Mouse (Mus musculus): ENCODE data around the gene Rbm4b. TPM values are rescaled to one million over a fixed set of nuclear protein-coding genes. Genes with fewer than 3 reads are reported as not detected.

The Rbm4b gene
- polyA plus RNA-seq, 1 experiment, result 12.8 TPM

GRCm38 (mm10) chr19:4729186-4729585 is 27.1 kb upstream of the Rbm4b start:
- H3K4me3 ChIP-seq (ENCODE audit: insufficient read depth, low read depth, low read length), result no peak overlapping the region
- H3K27ac ChIP-seq (ENCODE audit: insufficient read depth, low read depth, low read length), result no peak overlapping the region
- WGBS, result 60% methylated on average over 9 of the region's 9 CpGs
- no peaks in the 10 kb centered on the region for H3K36me3 ChIP-seq (ENCODE audit: control insufficient read depth, insufficient read depth, low read length)
- no peaks in the 10 kb centered on the region for H3K27me3 ChIP-seq (replicated peaks; ENCODE audit: control insufficient read depth, insufficient read depth, low read length)
- H3K4me1 ChIP-seq (ENCODE audit: control insufficient read depth, insufficient read depth, low read length), result no peaks in the 10 kb centered on the region
- TF ChIP-seq POLR2A (IDR thresholded peaks at IDR 0.05; ENCODE audit: low read depth, low read length), result no peak
- no peak for TF ChIP-seq CTCF (conservative IDR thresholded peaks at IDR 0.05; ENCODE audit: insufficient read depth, insufficient read length, low read depth, low read length)
- DNase-seq, result no peak

- H3K36me3 ChIP-seq (ENCODE audit: control insufficient read depth, insufficient read depth, low read length), result no peaks in the 10 kb centered on the region
- no peaks in the 10 kb centered on the region for H3K4me1 ChIP-seq (ENCODE audit: control insufficient read depth, insufficient read depth, low read length)
- DNase-seq, result no peak
- TF ChIP-seq POLR2A (IDR thresholded peaks at IDR 0.05; ENCODE audit: low read depth, low read length), result no peak
- no peak for TF ChIP-seq CTCF (conservative IDR thresholded peaks at IDR 0.05; ENCODE audit: insufficient read depth, insufficient read length, low read depth, low read length)
- H3K27me3 ChIP-seq (replicated peaks; ENCODE audit: control insufficient read depth, insufficient read depth, low read length), result no peaks in the 10 kb centered on the region
- no peak overlapping the region for H3K27ac ChIP-seq (ENCODE audit: insufficient read depth, low read depth, low read length)
- H3K4me3 ChIP-seq (ENCODE audit: insufficient read depth, low read depth, low read length), result no peak overlapping the region
- 80% methylated on average over 3 of the region's 3 CpGs for WGBS
Observed at GRCm38 (mm10) chr19:4733052-4733451, 23.2 kb upstream of the Rbm4b start.

GRCm38 (mm10) chr19:4737866-4738265 is 18.4 kb upstream of the Rbm4b start:
- no peaks in the 10 kb centered on the region for H3K36me3 ChIP-seq (ENCODE audit: control insufficient read depth, insufficient read depth, low read length)
- WGBS, result 78% methylated on average over 13 of the region's 13 CpGs
- H3K27me3 ChIP-seq (replicated peaks; ENCODE audit: control insufficient read depth, insufficient read depth, low read length), result no peaks in the 10 kb centered on the region
- H3K4me3 ChIP-seq (ENCODE audit: insufficient read depth, low read depth, low read length), result no peak overlapping the region
- no peak overlapping the region for H3K27ac ChIP-seq (ENCODE audit: insufficient read depth, low read depth, low read length)
- H3K4me1 ChIP-seq (ENCODE audit: control insufficient read depth, insufficient read depth, low read length), result no peaks in the 10 kb centered on the region
- TF ChIP-seq CTCF (conservative IDR thresholded peaks at IDR 0.05; ENCODE audit: insufficient read depth, insufficient read length, low read depth, low read length) (no peak), POLR2A (IDR thresholded peaks at IDR 0.05; ENCODE audit: low read depth, low read length) (no peak)
- DNase-seq, result no peak

GRCm38 (mm10) chr19:4739053-4739452 is 17.2 kb upstream of the Rbm4b start:
- Histone ChIP-seq H3K4me3 (ENCODE audit: insufficient read depth, low read depth, low read length) (no peak overlapping the region), H3K36me3 (ENCODE audit: control insufficient read depth, insufficient read depth, low read length) (no peaks in the 10 kb centered on the region), H3K27ac (ENCODE audit: insufficient read depth, low read depth, low read length) (no peak overlapping the region), H3K27me3 (replicated peaks; ENCODE audit: control insufficient read depth, insufficient read depth, low read length) (no peaks in the 10 kb centered on the region), H3K4me1 (ENCODE audit: control insufficient read depth, insufficient read depth, low read length) (no peaks in the 10 kb centered on the region)
- no peak for DNase-seq
- TF ChIP-seq POLR2A (IDR thresholded peaks at IDR 0.05; ENCODE audit: low read depth, low read length) (no peak), CTCF (conservative IDR thresholded peaks at IDR 0.05; ENCODE audit: insufficient read depth, insufficient read length, low read depth, low read length) (no peak)
- 95% methylated on average over 11 of the region's 11 CpGs for whole genome bisulfite sequencing

GRCm38 (mm10) chr19:4739762-4740161 is 16.5 kb upstream of the Rbm4b start:
- TF ChIP-seq CTCF (conservative IDR thresholded peaks at IDR 0.05; ENCODE audit: insufficient read depth, insufficient read length, low read depth, low read length) (no peak), POLR2A (IDR thresholded peaks at IDR 0.05; ENCODE audit: low read depth, low read length) (no peak)
- WGBS, result 96% methylated on average over 5 of the region's 5 CpGs
- no peak overlapping the region for H3K4me3 ChIP-seq (ENCODE audit: insufficient read depth, low read depth, low read length)
- H3K27me3 ChIP-seq (replicated peaks; ENCODE audit: control insufficient read depth, insufficient read depth, low read length), result no peaks in the 10 kb centered on the region
- no peaks in the 10 kb centered on the region for H3K4me1 ChIP-seq (ENCODE audit: control insufficient read depth, insufficient read depth, low read length)
- no peak overlapping the region for H3K27ac ChIP-seq (ENCODE audit: insufficient read depth, low read depth, low read length)
- no peak for DNase-seq
- no peaks in the 10 kb centered on the region for H3K36me3 ChIP-seq (ENCODE audit: control insufficient read depth, insufficient read depth, low read length)

GRCm38 (mm10) chr19:4741482-4741881 is 14.8 kb upstream of the Rbm4b start:
- 78% methylated on average over 10 of the region's 10 CpGs for WGBS
- no peak overlapping the region for H3K27ac ChIP-seq (ENCODE audit: insufficient read depth, low read depth, low read length)
- no peak for DNase-seq

GRCm38 (mm10) chr19:4742229-4742628 is 14.1 kb upstream of the Rbm4b start:
- H3K27ac ChIP-seq (ENCODE audit: insufficient read depth, low read depth, low read length), result no peak overlapping the region
- H3K4me3 ChIP-seq (ENCODE audit: insufficient read depth, low read depth, low read length), result no peak overlapping the region
- H3K4me1 ChIP-seq (ENCODE audit: control insufficient read depth, insufficient read depth, low read length), result no peaks in the 10 kb centered on the region
- TF ChIP-seq POLR2A (IDR thresholded peaks at IDR 0.05; ENCODE audit: low read depth, low read length), result no peak
- no peak for TF ChIP-seq CTCF (conservative IDR thresholded peaks at IDR 0.05; ENCODE audit: insufficient read depth, insufficient read length, low read depth, low read length)
- no peak for DNase-seq
- H3K27me3 ChIP-seq (replicated peaks; ENCODE audit: control insufficient read depth, insufficient read depth, low read length), result no peaks in the 10 kb centered on the region
- no peaks in the 10 kb centered on the region for H3K36me3 ChIP-seq (ENCODE audit: control insufficient read depth, insufficient read depth, low read length)
- WGBS, result 92% methylated on average over 6 of the region's 6 CpGs

More at GRCm38 (mm10) chr19:4741482-4741881, 14.8 kb upstream of the Rbm4b start:
- Histone ChIP-seq H3K27me3 (replicated peaks; ENCODE audit: control insufficient read depth, insufficient read depth, low read length) (no peaks in the 10 kb centered on the region), H3K4me3 (ENCODE audit: insufficient read depth, low read depth, low read length) (no peak overlapping the region), H3K4me1 (ENCODE audit: control insufficient read depth, insufficient read depth, low read length) (no peaks in the 10 kb centered on the region), H3K36me3 (ENCODE audit: control insufficient read depth, insufficient read depth, low read length) (no peaks in the 10 kb centered on the region)
- TF ChIP-seq POLR2A (IDR thresholded peaks at IDR 0.05; ENCODE audit: low read depth, low read length), result no peak
- TF ChIP-seq CTCF (conservative IDR thresholded peaks at IDR 0.05; ENCODE audit: insufficient read depth, insufficient read length, low read depth, low read length), result no peak

Measured in kidney, adult 2 months (tissue).